Mouse (Mus musculus): Measurements from ENCODE around the gene Kdm4b. TPM values are rescaled to one million over a fixed set of nuclear protein-coding genes. Genes with fewer than 3 reads are reported as not detected.

The Kdm4b gene
- total and polyA plus RNA-seq, 3 experiments, result 9.1 to 27.5 TPM; not detected in 1

DNA sequence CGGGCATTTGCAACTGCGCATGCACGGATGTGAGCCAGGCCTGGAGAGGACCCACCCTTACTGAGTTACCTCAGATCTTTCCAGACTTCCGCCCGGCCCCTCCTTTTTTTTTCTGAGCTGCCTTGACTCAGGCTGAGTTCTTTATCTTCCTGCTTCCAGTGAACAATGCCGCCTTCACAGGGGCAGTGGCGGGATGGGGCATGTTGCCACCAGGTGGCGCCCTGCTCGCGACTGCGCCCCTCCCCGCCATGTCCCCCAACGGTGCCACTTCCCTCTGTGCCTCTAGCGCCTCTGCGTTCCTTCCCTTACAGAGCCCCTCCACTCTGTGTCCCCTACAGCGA, 34.7 kb upstream of the Kdm4b start (continued):
- no peak for TF ChIP-seq MEF2A (IDR thresholded peaks at IDR 0.05; ENCODE audit: extremely low read depth, insufficient replicate concordance, low read depth, low read length, poor library complexity, severe bottlenecking)

DNA sequence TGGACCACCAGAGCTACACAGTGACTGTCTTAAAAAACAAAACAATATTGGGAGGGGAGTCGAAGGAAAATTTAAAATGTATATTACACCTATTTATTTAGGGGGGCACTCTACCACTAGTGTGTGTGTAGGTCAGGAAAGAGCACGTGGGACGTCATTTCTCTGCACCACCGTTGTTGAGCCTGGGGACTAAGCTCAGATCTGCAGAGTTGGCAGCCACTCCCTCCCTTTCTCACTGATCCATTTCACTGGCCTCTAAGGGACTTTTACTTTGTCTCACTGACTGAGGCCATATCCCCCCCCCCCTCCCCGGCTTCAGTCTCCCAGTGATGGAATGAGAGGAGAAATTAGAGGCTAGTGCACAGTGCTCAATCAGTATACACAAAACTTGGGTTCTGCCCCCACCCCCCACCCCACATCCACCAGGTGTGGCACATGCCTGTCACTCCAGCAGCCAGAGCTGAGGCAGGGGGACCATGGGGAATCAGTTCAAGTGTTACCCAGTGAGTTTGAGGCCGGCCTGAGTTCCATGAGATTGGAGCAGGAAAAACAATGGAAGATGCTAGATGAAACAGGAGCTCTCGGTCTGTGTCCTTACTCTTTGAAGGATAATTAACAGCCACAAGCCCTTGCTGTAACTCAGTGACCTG, 33.9 kb upstream of the Kdm4b start:
- peak overlapping the region in 1 of 2 experiments; percentile 20; a peak in 1 of 4 replicates for H3K4me3 ChIP-seq (ENCODE audit: control insufficient read depth in 1 of 2, insufficient read depth in 1 of 2, low read depth in 2 of 2, low read length in 2 of 2)
- peak overlapping the region; percentile 88 for H3K27ac ChIP-seq (ENCODE audit: control insufficient read depth, low read depth, low read length)
- no peaks in the 10 kb centered on the region for H3K9me3 ChIP-seq (replicated peaks; ENCODE audit: insufficient read depth, low read length)
- peaks cover 0 to 21% of the 10 kb centered on the region in 2 experiments; a peak in 2 of 4 replicates for H3K36me3 ChIP-seq (ENCODE audit: control insufficient read depth in 1 of 2, insufficient read depth in 2 of 2, low read length in 2 of 2)
- DNase-seq (ENCODE audit: low read depth, low spot score), result no peak
- TF ChIP-seq KAT2A (conservative IDR thresholded peaks at IDR 0.05; ENCODE audit: low read depth, low read length), result no peak
- TF ChIP-seq MAX (IDR thresholded peaks at IDR 0.05; ENCODE audit: low read length), result no peak
- TF ChIP-seq RCOR1 (IDR thresholded peaks at IDR 0.05; ENCODE audit: low read depth, low read length), result no peak
- TF ChIP-seq MXI1 (IDR thresholded peaks at IDR 0.05; ENCODE audit: low read depth, low read length), result no peak
- TF ChIP-seq POLR2A (IDR thresholded peaks at IDR 0.05; ENCODE audit: control insufficient read depth in 1 of 2, insufficient read depth in 1 of 2, low read depth in 1 of 2, low read length in 2 of 2, poor library complexity in 1 of 2), result no peak
- TF ChIP-seq ZNF384 (IDR thresholded peaks at IDR 0.05; ENCODE audit: low read depth, low read length), result no peak
- TF ChIP-seq TBP (IDR thresholded peaks at IDR 0.05; ENCODE audit: low read depth, low read length), result no peak
- no peak for TF ChIP-seq POLR2AphosphoS2 (IDR thresholded peaks at IDR 0.05; ENCODE audit: low read length)
- TF ChIP-seq NRF1 (IDR thresholded peaks at IDR 0.05; ENCODE audit: insufficient read depth, low read depth, low read length, poor library complexity, severe bottlenecking), result no peak
- TF ChIP-seq MAZ (IDR thresholded peaks at IDR 0.05; ENCODE audit: low read depth, low read length), result no peak
- no peak for TF ChIP-seq ZMIZ1 (IDR thresholded peaks at IDR 0.05; ENCODE audit: low read depth, low read length)
- TF ChIP-seq MEF2A (IDR thresholded peaks at IDR 0.05; ENCODE audit: extremely low read depth, insufficient replicate concordance, low read depth, low read length, poor library complexity, severe bottlenecking), result no peak
- TF ChIP-seq POLR2AphosphoS5 (IDR thresholded peaks at IDR 0.05; ENCODE audit: borderline replicate concordance, low read depth, low read length), result no peak
- TF ChIP-seq ZC3H11A (IDR thresholded peaks at IDR 0.05; ENCODE audit: low read depth, low read length), result no peak
- no peaks in the 10 kb centered on the region for H3K27me3 ChIP-seq (ENCODE audit: control insufficient read depth in 1 of 2, insufficient read depth in 2 of 2, low read length in 2 of 2)
- H3K9ac ChIP-seq (ENCODE audit: control insufficient read depth, low read depth, low read length, poor library complexity, severe bottlenecking), result peak overlapping the region; percentile 80
- H3K79me2 ChIP-seq (ENCODE audit: control insufficient read depth, insufficient read depth, low read length, poor library complexity), result no peaks in the 10 kb centered on the region; the same call in 1 of the 2 replicates
- H3K4me1 ChIP-seq (ENCODE audit: control insufficient read depth in 1 of 2, insufficient read depth in 2 of 2, low read length in 2 of 2), result peaks cover 6 to 29% of the 10 kb centered on the region in 2 experiments; a peak in 3 of 4 replicates

DNA sequence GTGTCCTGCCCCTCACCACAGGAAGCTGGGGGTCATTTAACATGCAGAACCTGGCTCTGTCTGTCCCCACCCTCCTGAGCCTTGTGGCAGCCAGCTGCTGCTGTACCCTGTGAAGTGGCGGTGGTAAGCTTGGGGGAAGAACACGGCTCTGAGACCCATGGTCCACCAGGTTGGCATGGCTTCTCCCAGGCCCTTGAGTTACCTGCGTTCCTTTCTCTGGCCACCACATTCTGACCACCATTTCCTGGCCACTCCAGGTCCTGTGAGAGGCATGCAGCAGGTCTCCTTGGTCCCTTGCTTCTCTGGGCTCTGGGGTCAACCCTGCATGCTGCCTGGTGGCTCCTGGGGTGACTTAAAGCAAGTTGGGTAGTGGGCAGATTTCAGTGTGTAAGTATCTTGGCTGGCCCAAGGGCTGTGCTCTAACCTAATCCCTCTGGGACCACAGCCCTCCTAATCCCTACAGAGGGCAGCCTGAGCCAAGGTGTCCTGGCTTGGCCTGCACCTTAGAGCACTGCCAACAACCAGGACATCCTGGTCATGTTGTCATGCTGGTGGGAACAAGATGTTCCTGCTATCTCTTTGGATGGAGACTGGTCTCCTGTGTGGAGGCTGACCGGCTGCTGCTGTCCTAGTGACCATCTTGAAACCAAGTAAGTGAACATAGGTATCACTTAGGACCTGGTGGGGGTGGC, 33.2 kb upstream of the Kdm4b start, which contains the start of gene Plin3:
Gene Plin3, minus strand, starts transcription at position 343 of the 692 bp plus-strand sequence.
- H3K79me2 ChIP-seq (ENCODE audit: control insufficient read depth, insufficient read depth, low read length, poor library complexity), result no peaks in the 10 kb centered on the region; the same call in 1 of the 2 replicates
- no peak within 1 kb of the TSS; a peak in 1 of 4 replicates for H3K4me3 ChIP-seq (ENCODE audit: control insufficient read depth in 1 of 2, insufficient read depth in 1 of 2, low read depth in 2 of 2, low read length in 2 of 2)
- H3K27ac ChIP-seq (ENCODE audit: control insufficient read depth, low read depth, low read length), result peak within 1 kb of the TSS; percentile 88
- no peak for DNase-seq (ENCODE audit: low read depth, low spot score)
- no peaks in the 10 kb centered on the region for H3K27me3 ChIP-seq (ENCODE audit: control insufficient read depth in 1 of 2, insufficient read depth in 2 of 2, low read length in 2 of 2)
- H3K4me1 ChIP-seq (ENCODE audit: control insufficient read depth in 1 of 2, insufficient read depth in 2 of 2, low read length in 2 of 2), result peaks cover 6 to 24% of the 10 kb centered on the region in 2 experiments; a peak in 3 of 4 replicates
- no peaks in the 10 kb centered on the region for H3K9me3 ChIP-seq (replicated peaks; ENCODE audit: insufficient read depth, low read length)
- TF ChIP-seq BHLHE40 (IDR thresholded peaks at IDR 0.05; ENCODE audit: borderline replicate concordance, low read depth, low read length) (no peak), ZKSCAN1 (IDR thresholded peaks at IDR 0.05; ENCODE audit: low read depth, low read length) (no peak)
- peak within 1 kb of the TSS; percentile 80 for H3K9ac ChIP-seq (ENCODE audit: control insufficient read depth, low read depth, low read length, poor library complexity, severe bottlenecking)
- H3K36me3 ChIP-seq (ENCODE audit: control insufficient read depth in 1 of 2, insufficient read depth in 2 of 2, low read length in 2 of 2), result peaks cover 0 to 16% of the 10 kb centered on the region in 2 experiments; a peak in 2 of 4 replicates

Data from MEL (cell line).